In genomic region chr1:38987865-38988211, GRCm38 (mm10) we compare ENCODE assay signal across 8 mouse cellular contexts. TPM values are rescaled to one million over a fixed set of nuclear protein-coding genes. Genes with fewer than 3 reads are reported as not detected.
DNase-seq lines count a peak whose midpoint lies in the region; ATAC-seq and TF ChIP-seq lines count a peak whose summit lies in the region.

No protein-coding gene starts in this region.

- H3K4me2 ChIP-seq in kidney, embryonic 14.5 days (replicated peaks; ENCODE audit: low read depth, low read length) = peak overlapping the region; percentile 50
- peak overlapping the region; percentile 71 for H3K4me2 ChIP-seq in midbrain, postnatal 0 days (ENCODE audit: low read depth, low read length, poor library complexity, severe bottlenecking)

- no peaks in the 10 kb centered on the region for H3K27me3 ChIP-seq in kidney, embryonic 14.5 days (ENCODE audit: control insufficient read depth, insufficient read depth, low read length)
- H3K27me3 ChIP-seq in midbrain, postnatal 0 days (ENCODE audit: insufficient read depth, low read length) = no peaks in the 10 kb centered on the region

- H3K9me3 ChIP-seq in kidney, embryonic 14.5 days (ENCODE audit: control insufficient read depth, low read length) = no peaks in the 10 kb centered on the region
- no peaks in the 10 kb centered on the region for H3K9me3 ChIP-seq in midbrain, postnatal 0 days (ENCODE audit: low read length)

- H3K4me1 ChIP-seq in kidney, embryonic 14.5 days (ENCODE audit: control insufficient read depth, insufficient read depth, low read length) = 0 out of 2 replicates have a peak, but pooled peaks cover 4% of the 10 kb centered on the region
- 0 out of 2 replicates have a peak, but pooled peaks cover 7% of the 10 kb centered on the region for H3K4me1 ChIP-seq in midbrain, postnatal 0 days (ENCODE audit: insufficient read depth, low read length)

- H3K9ac ChIP-seq in kidney, embryonic 14.5 days (ENCODE audit: low read depth, low read length) = peak overlapping the region; percentile 84
- peak overlapping the region; percentile 87 for H3K9ac ChIP-seq in midbrain, postnatal 0 days (replicated peaks; ENCODE audit: low read length, poor library complexity, severe bottlenecking)

- peak overlapping the region; percentile 83 for H3K4me3 ChIP-seq in kidney, embryonic 14.5 days (ENCODE audit: low read length)
- H3K4me3 ChIP-seq in midbrain, postnatal 0 days (ENCODE audit: low read depth, low read length) = peak overlapping the region; percentile 86

- no peak for DNase-seq in kidney, postnatal 36 days
- DNase-seq in midbrain, postnatal 0 days (ENCODE audit: low spot score) = no peak
- no peak for DNase-seq in left cerebral cortex, postnatal 36 days (ENCODE audit: low spot score in 2 of 2)
- DNase-seq in testis, postnatal 10 days (ENCODE audit: low spot score) = no peak
- DNase-seq in layer of hippocampus, adult 9-11 months = no peak

- 0% methylated on average over 23 of the region's 25 CpGs for WGBS in kidney, embryonic 14.5 days
- WGBS in midbrain, postnatal 0 days = 0% methylated on average over 25 of the region's 25 CpGs

- H3K36me3 ChIP-seq in kidney, embryonic 14.5 days (ENCODE audit: control insufficient read depth, insufficient read depth, low read length) = peaks cover 8% of the 10 kb centered on the region; the same call in 1 of the 2 replicates
- peaks cover 8% of the 10 kb centered on the region; the same call in 1 of the 2 replicates for H3K36me3 ChIP-seq in midbrain, postnatal 0 days (ENCODE audit: insufficient read depth, low read length)

- TF ChIP-seq CTCF in midbrain, postnatal 0 days (IDR thresholded peaks at IDR 0.05) = no peak

- H3K27ac ChIP-seq in kidney, embryonic 14.5 days (ENCODE audit: low read depth, low read length) = peak overlapping the region; percentile 78
- peak overlapping the region; percentile 76 for H3K27ac ChIP-seq in midbrain, postnatal 0 days (ENCODE audit: low read depth, low read length)

- intact Hi-C loops in left cerebral cortex, postnatal 36 days (cut with DNase I) = loop anchor here (1.0 kb wide), 1 partner anchor 90 kb away; the partner anchor contains the start of gene Chst10

- peak; percentile 85 for ATAC-seq in kidney, embryonic 14.5 days (ENCODE audit: low FRiP score, low TSS enrichment)
- peak; percentile 62 for ATAC-seq in common myeloid progenitor, adult 5-6 weeks (replicated peaks; ENCODE audit: low read depth, poor library complexity, severe bottlenecking)
- peak; percentile 44 for ATAC-seq in inflammation-experienced regulatory T-cells, adult 6 months
- ATAC-seq in midbrain, postnatal 0 days (ENCODE audit: low FRiP score) = peak; percentile 81

RNA-seq across cellular contexts. Expression of gene Pdcl3, which starts 2.4 kb away (rescaled TPM):
- 166 and 207 TPM in 2 replicates for polyA plus RNA-seq in kidney, embryonic 14.5 days (2014; fragmentation: Nextera tagmentation; extraction: Ambion mirVana)
- 40.8 and 83.4 TPM in 2 replicates for total RNA-seq in common myeloid progenitor, adult 5-6 weeks (2017)
- polyA plus RNA-seq in inflammation-experienced regulatory T-cells, adult 6 months (2017; shearing (Covaris generic)) = 100 to 1,000 TPM; 144 to 205 (median 169) TPM
- total RNA-seq in midbrain, postnatal 0 days (2014; rRNA removed) = 34.1 and 45.0 TPM in 2 replicates
- polyA plus RNA-seq in midbrain, postnatal 0 days (2015; fragmentation: Nextera tagmentation; extraction: Ambion mirVana) = 144 and 146 TPM in 2 replicates
- total RNA-seq in left cerebral cortex, postnatal 36 days (2021) = 10 to 100 TPM; 37.3 to 37.4 TPM

RNA-seq across cellular contexts. Expression of gene Nms, which starts 48.9 kb away (rescaled TPM):
- not detected in 2 replicates for polyA plus RNA-seq in kidney, embryonic 14.5 days (2014; fragmentation: Nextera tagmentation; extraction: Ambion mirVana)
- total RNA-seq in common myeloid progenitor, adult 5-6 weeks (2017) = not detected in 2 replicates
- polyA plus RNA-seq in inflammation-experienced regulatory T-cells, adult 6 months (2017; shearing (Covaris generic)) = not detected
- 0.33 TPM in 1 of 2 replicates, not detected in the other for total RNA-seq in midbrain, postnatal 0 days (2014; rRNA removed)
- polyA plus RNA-seq in midbrain, postnatal 0 days (2015; fragmentation: Nextera tagmentation; extraction: Ambion mirVana) = 0.57 and 0.63 TPM in 2 replicates
- not detected for total RNA-seq in left cerebral cortex, postnatal 36 days (2021)
